Mouse (Mus musculus): ENCODE measurements around the gene Lrrc51.

DNA sequence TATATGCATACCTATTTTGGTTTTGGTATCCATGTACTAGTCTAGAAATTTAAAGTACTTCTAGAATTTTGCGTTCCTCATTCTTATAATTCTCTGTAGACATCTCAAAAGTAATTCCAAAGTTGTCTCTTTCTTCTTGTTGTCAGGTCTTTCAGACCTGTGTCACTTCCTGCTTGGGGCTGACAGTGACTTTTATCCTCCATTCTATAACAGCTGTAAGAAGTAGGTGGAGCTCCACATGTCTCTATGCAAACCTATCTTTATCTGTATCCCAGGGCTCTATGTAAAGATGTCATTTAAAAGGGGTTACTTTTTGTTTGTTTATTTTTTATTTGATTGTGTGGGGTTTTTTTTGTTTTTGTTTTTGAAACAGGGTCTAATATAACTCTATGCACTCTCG, 29.9 kb upstream of the Lrrc51 start:
- TF ChIP-seq POLR2A (IDR thresholded peaks at IDR 0.05; ENCODE audit: extremely low read depth, insufficient read depth, low read length) (no peak), CTCF (IDR thresholded peaks at IDR 0.05; ENCODE audit: extremely low read depth, insufficient read depth, low read length) (no peak)

All from cortical plate, adult 2 months (tissue).